Mouse (Mus musculus) embryonic facial prominence, embryonic 11.5 days (tissue): Measurements from ENCODE around the gene Myo3a. TPM values are rescaled to one million over a fixed set of nuclear protein-coding genes. Genes with fewer than 3 reads are reported as not detected.

Experiments used
- ATAC-seq: fragments of 200-750 bp; cut with Nextera tagmentation; replicated peaks from 2 replicates; pipeline ENCODE4 v1.8.0; 2017; ENCODE audit warnings: low read depth; ENCODE audit not compliant: insufficient number of reproducible peaks, low FRiP score, low TSS enrichment
- DNase-seq: peaks from one replicate; pipeline ENCODE4 v3.0.0-alpha.2; 2015; ENCODE audit warnings: low spot score
- H3K27ac ChIP-seq: fragments of 300-500 bp; sonication (generic); replicated peaks from 2 replicates; pipeline ENCODE4 v1.5.1; 2014; ENCODE audit warnings: mild to moderate bottlenecking, low read depth, low read length, control low read depth
- H3K27me3 ChIP-seq: fragments of 300-500 bp; sonication (generic); 2 replicates; pipeline ENCODE4 v1.6.1; 2014; ENCODE audit warnings: mild to moderate bottlenecking, low read length, moderate library complexity, mixed read lengths; ENCODE audit not compliant: control insufficient read depth, insufficient read depth
- H3K36me3 ChIP-seq: fragments of 300-500 bp; sonication (generic); replicated peaks from 2 replicates; pipeline ENCODE4 v1.6.1; 2014; ENCODE audit warnings: low read depth, mild to moderate bottlenecking, low read length, moderate library complexity, mixed read lengths; ENCODE audit not compliant: control insufficient read depth, insufficient read depth
- H3K4me1 ChIP-seq: fragments of 300-500 bp; sonication (generic); 2 replicates; pipeline ENCODE4 v1.6.1; 2014; ENCODE audit warnings: low read length, mixed read lengths; ENCODE audit not compliant: control insufficient read depth, insufficient read depth
- H3K4me2 ChIP-seq: fragments of 300-500 bp; sonication (generic); 2 replicates; pipeline ENCODE4 v1.6.1; 2014; ENCODE audit warnings: low read depth, mild to moderate bottlenecking, control low read depth, low read length, moderate library complexity
- H3K4me3 ChIP-seq: fragments of 300-500 bp; sonication (generic); 2 replicates; pipeline ENCODE4 v1.5.1; 2014; ENCODE audit warnings: low read depth, low read length, control low read depth
- H3K9ac ChIP-seq: fragments of 300-500 bp; sonication (generic); replicated peaks from 2 replicates; pipeline ENCODE4 v1.6.1; 2014; ENCODE audit warnings: mild to moderate bottlenecking, control low read depth, low read length
- H3K9me3 ChIP-seq: fragments of 300-500 bp; sonication (generic); replicated peaks from 2 replicates; pipeline ENCODE4 v1.6.1; 2016; ENCODE audit warnings: mild to moderate bottlenecking, low read length, inconsistent platforms, mixed read lengths; ENCODE audit not compliant: control insufficient read depth
- WGBS: fragments of 180-500 bp; shearing (Covaris S2); extraction: QIAGEN DNeasy Blood & Tissue Kit; methylation state at CpG from one replicate; pipeline ENCODE4 v1.1.7; 2014; 5-methylcytosine and 5-hydroxymethylcytosine counted together
- polyA plus RNA-seq: library from polyadenylated mRNA; unstranded; fragments of >200 nt; fragmentation: Nextera tagmentation; extraction: Ambion mirVana; gene quantifications from 2 replicates; pipeline ENCODE4 v1.2.1, GENCODE M21; 2014

Gene Myo3a
- polyA plus RNA-seq, 1 experiment from 2014 or later: not detected

GRCm38 (mm10) chr2:22621828-22622731, 394.8 kb downstream of the Myo3a start, which contains the start of gene Gad2:
Gene Gad2, plus strand, starts transcription at chr2:22622205.
- Histone ChIP-seq H3K27me3 (peaks cover 62% of the 10 kb centered on the region), H3K4me2 (peak within 1 kb of the TSS; percentile 52), H3K4me3 (peak within 1 kb of the TSS; percentile 34), H3K9me3 (no peaks in the 10 kb centered on the region), H3K4me1 (peaks cover 2% of the 10 kb centered on the region), H3K36me3 (no peaks in the 10 kb centered on the region), H3K27ac (no peak within 1 kb of the TSS; the same call in 1 of the 2 replicates), H3K9ac (no peak within 1 kb of the TSS; the same call in 1 of the 2 replicates)
- DNase-seq (peak; percentile 50), ATAC-seq (peak; percentile 72)
- WGBS: under 1% methylated on average over 54 of the region's 55 CpGs

- Histone ChIP-seq H3K4me2 (peak overlapping the region; percentile 13), H3K36me3 (no peaks in the 10 kb centered on the region), H3K27ac (no peak overlapping the region), H3K4me3 (peak overlapping the region; percentile 26), H3K9me3 (no peaks in the 10 kb centered on the region), H3K9ac (peak overlapping the region; percentile 29), H3K27me3 (peaks cover 65% of the 10 kb centered on the region), H3K4me1 (peaks cover 2% of the 10 kb centered on the region)
- WGBS: under 1% methylated on average over 60 of the region's 60 CpGs
- DNase-seq (peak; percentile 15), ATAC-seq (no peak)
Measured at GRCm38 (mm10) chr2:22623111-22624070, 396.1 kb downstream of the Myo3a start.

GRCm38 (mm10) chr2:22624188-22624975, 397.1 kb downstream of the Myo3a start:
- Histone ChIP-seq H3K9ac (no peak overlapping the region), H3K4me1 (peaks cover 2% of the 10 kb centered on the region), H3K9me3 (no peaks in the 10 kb centered on the region), H3K27ac (no peak overlapping the region), H3K27me3 (peaks cover 58% of the 10 kb centered on the region), H3K4me2 (no peak overlapping the region), H3K36me3 (no peaks in the 10 kb centered on the region), H3K4me3 (no peak overlapping the region)
- DNase-seq: no peak
- WGBS: 4% methylated on average over 27 of the region's 27 CpGs
- ATAC-seq: no peak

- Histone ChIP-seq H3K4me1 (peaks cover 2% of the 10 kb centered on the region), H3K36me3 (no peaks in the 10 kb centered on the region), H3K9ac (no peak overlapping the region), H3K4me3 (no peak overlapping the region), H3K4me2 (no peak overlapping the region), H3K27ac (no peak overlapping the region), H3K27me3 (peaks cover 51% of the 10 kb centered on the region), H3K9me3 (no peaks in the 10 kb centered on the region)
- ATAC-seq: no peak
- WGBS: 8% methylated on average over 16 of the region's 16 CpGs
- DNase-seq: no peak
Measured at GRCm38 (mm10) chr2:22625096-22625960, 398.0 kb downstream of the Myo3a start.

GRCm38 (mm10) chr2:22627147-22627666, 399.9 kb downstream of the Myo3a start:
- Histone ChIP-seq H3K36me3 (no peaks in the 10 kb centered on the region), H3K4me2 (no peak overlapping the region), H3K4me1 (peaks cover 2% of the 10 kb centered on the region), H3K4me3 (no peak overlapping the region), H3K9ac (no peak overlapping the region), H3K27ac (no peak overlapping the region), H3K9me3 (no peaks in the 10 kb centered on the region), H3K27me3 (peaks cover 33% of the 10 kb centered on the region)
- no peak for DNase-seq
- 28% methylated on average over 3 of the region's 3 CpGs for WGBS
- ATAC-seq: no peak

GRCm38 (mm10) chr2:22627819-22628432, 400.6 kb downstream of the Myo3a start:
- Histone ChIP-seq H3K27ac (no peak overlapping the region), H3K36me3 (no peaks in the 10 kb centered on the region), H3K4me2 (no peak overlapping the region), H3K9ac (no peak overlapping the region), H3K4me3 (no peak overlapping the region), H3K4me1 (no peaks in the 10 kb centered on the region; the same call in 1 of the 2 replicates), H3K9me3 (no peaks in the 10 kb centered on the region), H3K27me3 (peaks cover 26% of the 10 kb centered on the region)
- WGBS: 28% methylated on average over 5 of the region's 5 CpGs
- ATAC-seq: no peak
- no peak for DNase-seq
